Mouse (Mus musculus) olfactory bulb, adult 2 months (tissue): ENCODE results near the gene Chd2.

Source experiments
- CTCF ChIP-seq: fragments of 200-500 bp; IDR thresholded peaks from 2 replicates; pipeline ENCODE4 v1.5.1; 2012; ENCODE audit warnings: low read depth, mild to moderate bottlenecking, low read length, moderate library complexity; ENCODE audit not compliant: insufficient read depth
- POLR2A ChIP-seq: fragments of 200-500 bp; IDR thresholded peaks from 2 replicates; pipeline ENCODE4 v1.6.1; 2012; ENCODE audit warnings: mild to moderate bottlenecking, low read depth, low read length, moderate library complexity; ENCODE audit not compliant: insufficient read depth

DNA sequence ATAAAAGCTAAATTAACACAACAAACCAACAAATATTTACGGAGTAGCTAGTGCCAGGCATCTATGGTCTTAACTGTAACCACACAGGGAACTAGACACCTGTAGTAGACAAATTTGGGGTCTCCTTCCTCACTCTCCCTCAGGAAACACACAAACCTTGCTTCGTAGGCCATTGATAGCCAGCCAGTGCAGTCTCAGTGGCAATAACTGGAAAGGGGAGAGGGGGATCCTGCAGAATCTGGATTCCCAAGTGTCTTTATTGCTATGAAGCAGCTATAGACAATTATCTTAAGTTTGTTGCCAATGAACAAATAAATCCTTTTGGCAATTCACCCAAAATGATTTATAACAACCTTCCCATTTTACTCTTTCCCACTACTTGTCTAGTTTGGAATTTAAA lies 6.4 kb upstream of the Chd2 start:
- TF ChIP-seq POLR2A = no peak
- no peak for TF ChIP-seq CTCF
